Mouse (Mus musculus) intestine, embryonic 16.5 days (tissue): ENCODE results near the gene Mvp. TPM values are rescaled to one million over a fixed set of nuclear protein-coding genes. Genes with fewer than 3 reads are reported as not detected.

Experiments
- ATAC-seq: fragments of 200-750 bp; cut with Nextera tagmentation; 2 replicates; pipeline ENCODE4 v1.8.0; 2017; ENCODE audit warnings: moderate TSS enrichment, moderate library complexity
- H3K27ac ChIP-seq: fragments of 300-500 bp; sonication (generic); 2 replicates; pipeline ENCODE4 v1.5.1; 2014; ENCODE audit warnings: mild to moderate bottlenecking, low read length
- H3K27me3 ChIP-seq: fragments of 300-500 bp; sonication (generic); replicated peaks from 2 replicates; pipeline ENCODE4 v1.6.1; 2014; ENCODE audit warnings: low read length, control low read depth, mixed read lengths; ENCODE audit not compliant: control insufficient read depth, insufficient read depth
- H3K36me3 ChIP-seq: fragments of 300-500 bp; sonication (generic); 2 replicates; pipeline ENCODE4 v1.6.1; 2014; ENCODE audit warnings: low read length, control low read depth; ENCODE audit not compliant: control insufficient read depth, insufficient read depth
- H3K4me1 ChIP-seq: fragments of 300-500 bp; sonication (generic); 2 replicates; pipeline ENCODE4 v1.6.1; 2014; ENCODE audit warnings: low read length, control low read depth, mixed read lengths; ENCODE audit not compliant: control insufficient read depth, insufficient read depth
- H3K4me2 ChIP-seq: fragments of 300-500 bp; sonication (generic); 2 replicates; pipeline ENCODE4 v1.6.1; 2014; ENCODE audit warnings: low read depth, low read length, control low read depth
- H3K4me3 ChIP-seq: fragments of 300-500 bp; sonication (generic); 2 replicates; pipeline ENCODE4 v1.5.1; 2014; ENCODE audit warnings: mild to moderate bottlenecking, low read length
- H3K9ac ChIP-seq: fragments of 300-500 bp; sonication (generic); 2 replicates; pipeline ENCODE4 v1.6.1; 2014; ENCODE audit warnings: low read depth, low read length
- H3K9me3 ChIP-seq: fragments of 300-500 bp; sonication (generic); 2 replicates; pipeline ENCODE4 v1.6.1; 2016; ENCODE audit warnings: low read length, control low read depth; ENCODE audit not compliant: control insufficient read depth
- WGBS: fragments of 180-500 bp; shearing (Covaris S2); extraction: QIAGEN DNeasy Blood & Tissue Kit; methylation state at CpG from one replicate; pipeline ENCODE4 v1.1.7; 2014; 5-methylcytosine and 5-hydroxymethylcytosine counted together
- polyA plus RNA-seq: library from polyadenylated mRNA; unstranded; fragments of >200 nt; fragmentation: Nextera tagmentation; extraction: Ambion mirVana; gene quantifications from 2 replicates; pipeline ENCODE4 v1.2.1, GENCODE M21; 2015

Mvp gene
- polyA plus RNA-seq, 1 experiment from 2014 or later: 73.7 TPM

DNA sequence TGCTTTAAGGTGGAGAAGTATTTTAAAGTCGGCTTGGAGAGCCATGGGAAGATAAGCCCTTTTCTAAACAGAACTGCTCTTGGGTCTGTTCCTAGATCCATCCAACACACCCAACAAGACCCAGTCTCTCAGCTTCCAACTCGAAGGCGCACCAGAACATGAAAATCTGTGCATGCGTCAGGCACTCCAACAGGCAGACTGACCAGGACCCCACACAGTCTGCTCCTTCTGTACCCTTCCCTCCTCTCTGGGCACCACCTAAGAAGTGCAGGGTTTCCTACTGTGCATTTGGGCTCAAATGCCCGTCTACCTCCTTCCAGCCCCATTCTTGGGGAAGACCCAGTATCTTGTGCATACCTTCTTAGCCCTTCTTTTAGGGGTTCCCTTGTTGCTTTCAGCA lies 6.1 kb upstream of the Mvp start:
- peak overlapping the region; percentile 71 for H3K9ac ChIP-seq
- peaks cover 7% of the 10 kb centered on the region for H3K36me3 ChIP-seq
- ATAC-seq: no peak
- H3K4me3 ChIP-seq: peak overlapping the region; percentile 53
- no peaks in the 10 kb centered on the region for H3K27me3 ChIP-seq
- no peaks in the 10 kb centered on the region for H3K9me3 ChIP-seq
- peak overlapping the region; percentile 68 for H3K27ac ChIP-seq
- 31% methylated on average over 5 of the region's 5 CpGs for WGBS
- H3K4me2 ChIP-seq: peak overlapping the region; percentile 83
- H3K4me1 ChIP-seq: peaks cover 72% of the 10 kb centered on the region

DNA sequence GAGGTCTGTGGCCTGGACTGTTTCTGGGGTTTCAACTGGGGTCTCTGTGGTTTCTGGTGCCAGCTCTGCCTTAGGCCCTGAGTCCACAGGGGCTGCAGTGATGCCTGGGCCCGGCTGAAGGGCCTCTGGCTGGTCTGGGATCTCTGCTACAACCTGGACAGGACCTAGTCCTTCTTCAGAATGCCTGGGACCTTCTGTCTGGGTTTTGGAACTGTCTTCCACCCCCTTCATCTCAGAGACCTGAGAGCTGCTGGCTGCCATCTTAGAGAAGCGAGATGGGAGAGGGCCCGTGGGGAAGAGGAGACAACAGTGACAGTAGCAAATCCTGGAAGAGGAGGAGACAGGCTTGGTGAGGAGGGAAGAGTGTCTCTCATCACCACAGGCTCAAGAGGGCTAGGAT lies 5.6 kb upstream of the Mvp start:
- no peaks in the 10 kb centered on the region for H3K9me3 ChIP-seq
- peak overlapping the region; percentile 53 for H3K4me3 ChIP-seq
- H3K4me1 ChIP-seq: peaks cover 77% of the 10 kb centered on the region
- H3K36me3 ChIP-seq: peaks cover 11% of the 10 kb centered on the region
- peak overlapping the region; percentile 68 for H3K27ac ChIP-seq
- no peak for ATAC-seq
- peak overlapping the region; percentile 71 for H3K9ac ChIP-seq
- peak overlapping the region; percentile 83 for H3K4me2 ChIP-seq
- 66% methylated on average over 3 of the region's 3 CpGs for WGBS
- H3K27me3 ChIP-seq: no peaks in the 10 kb centered on the region

GRCm38 (mm10) chr7:127019306-127019960 lies 5.0 kb upstream of the Mvp start:
- Histone ChIP-seq H3K27ac (no peak overlapping the region; the same call in 1 of the 2 replicates), H3K36me3 (peaks cover 13% of the 10 kb centered on the region), H3K27me3 (no peaks in the 10 kb centered on the region), H3K9me3 (no peaks in the 10 kb centered on the region), H3K9ac (peak overlapping the region; percentile 71), H3K4me1 (peaks cover 80% of the 10 kb centered on the region), H3K4me2 (peak overlapping the region; percentile 83), H3K4me3 (no peak overlapping the region)
- WGBS: 80% methylated on average over 14 of the region's 14 CpGs
- no peak for ATAC-seq

DNA sequence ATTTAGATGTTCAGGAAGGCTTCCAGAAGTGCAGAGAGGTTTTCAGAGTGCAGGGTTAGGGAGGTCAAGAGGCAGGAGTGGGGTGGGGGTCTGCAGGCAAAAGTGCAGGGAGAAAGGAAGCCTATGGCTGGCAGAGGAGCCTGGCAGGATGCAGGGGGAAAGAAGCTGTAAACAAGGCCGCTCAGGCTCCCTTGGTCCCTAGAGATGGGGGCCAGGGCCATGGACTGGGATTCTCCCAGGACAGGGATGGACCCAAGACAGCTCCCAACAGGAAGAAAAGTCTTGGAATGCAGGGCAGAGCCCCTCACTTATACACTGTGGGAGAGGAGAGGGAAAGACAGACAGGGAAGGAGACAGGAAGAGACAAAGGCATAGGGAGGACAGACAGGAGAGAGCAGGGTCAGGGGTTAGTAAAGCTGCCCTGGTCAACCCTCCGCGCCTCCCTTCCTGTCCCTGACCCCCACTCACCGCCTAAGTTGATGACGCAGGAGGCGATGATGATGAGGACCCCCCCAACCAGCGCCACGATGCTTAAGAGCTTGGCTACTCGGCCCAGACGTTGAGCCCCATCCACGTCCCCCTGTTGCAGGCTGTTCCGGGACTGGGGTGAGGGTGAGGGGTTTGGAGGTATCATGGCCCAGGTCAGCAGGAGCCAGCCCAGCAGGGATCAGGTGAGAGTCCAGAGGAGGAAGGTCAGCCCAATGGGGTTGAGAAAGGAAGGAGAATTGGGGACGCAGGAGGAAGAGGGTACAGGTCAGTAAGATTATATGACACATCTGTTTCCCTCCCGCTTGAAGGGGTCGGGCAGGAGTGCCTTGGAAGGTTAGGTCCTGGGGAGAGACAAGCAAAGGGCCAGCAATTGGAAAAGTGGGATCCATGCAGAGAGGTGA lies 4.2 kb upstream of the Mvp start:
- H3K36me3 ChIP-seq: peaks cover 13% of the 10 kb centered on the region
- peak overlapping the region; percentile 9; the same call in 1 of the 2 replicates for H3K9ac ChIP-seq
- H3K4me1 ChIP-seq: peaks cover 72% of the 10 kb centered on the region
- H3K4me2 ChIP-seq: 0 out of 2 replicates have a peak overlapping the region, but pooled peaks have one; percentile 83
- H3K9me3 ChIP-seq: no peaks in the 10 kb centered on the region
- WGBS: 66% methylated on average over 15 of the region's 15 CpGs
- no peak for ATAC-seq
- peak overlapping the region; percentile 65 for H3K27ac ChIP-seq
- no peak overlapping the region for H3K4me3 ChIP-seq
- H3K27me3 ChIP-seq: no peaks in the 10 kb centered on the region

GRCm38 (mm10) chr7:127017950-127018345 lies 3.5 kb upstream of the Mvp start:
- Histone ChIP-seq H3K9ac (0 out of 2 replicates have a peak overlapping the region, but pooled peaks have one; percentile 42), H3K27ac (peak overlapping the region; percentile 65), H3K9me3 (no peaks in the 10 kb centered on the region), H3K27me3 (no peaks in the 10 kb centered on the region), H3K36me3 (peaks cover 8% of the 10 kb centered on the region; the same call in 1 of the 2 replicates), H3K4me3 (no peak overlapping the region), H3K4me1 (peaks cover 65% of the 10 kb centered on the region), H3K4me2 (no peak overlapping the region)
- 38% methylated on average over 6 of the region's 6 CpGs for WGBS
- ATAC-seq: no peak

DNA sequence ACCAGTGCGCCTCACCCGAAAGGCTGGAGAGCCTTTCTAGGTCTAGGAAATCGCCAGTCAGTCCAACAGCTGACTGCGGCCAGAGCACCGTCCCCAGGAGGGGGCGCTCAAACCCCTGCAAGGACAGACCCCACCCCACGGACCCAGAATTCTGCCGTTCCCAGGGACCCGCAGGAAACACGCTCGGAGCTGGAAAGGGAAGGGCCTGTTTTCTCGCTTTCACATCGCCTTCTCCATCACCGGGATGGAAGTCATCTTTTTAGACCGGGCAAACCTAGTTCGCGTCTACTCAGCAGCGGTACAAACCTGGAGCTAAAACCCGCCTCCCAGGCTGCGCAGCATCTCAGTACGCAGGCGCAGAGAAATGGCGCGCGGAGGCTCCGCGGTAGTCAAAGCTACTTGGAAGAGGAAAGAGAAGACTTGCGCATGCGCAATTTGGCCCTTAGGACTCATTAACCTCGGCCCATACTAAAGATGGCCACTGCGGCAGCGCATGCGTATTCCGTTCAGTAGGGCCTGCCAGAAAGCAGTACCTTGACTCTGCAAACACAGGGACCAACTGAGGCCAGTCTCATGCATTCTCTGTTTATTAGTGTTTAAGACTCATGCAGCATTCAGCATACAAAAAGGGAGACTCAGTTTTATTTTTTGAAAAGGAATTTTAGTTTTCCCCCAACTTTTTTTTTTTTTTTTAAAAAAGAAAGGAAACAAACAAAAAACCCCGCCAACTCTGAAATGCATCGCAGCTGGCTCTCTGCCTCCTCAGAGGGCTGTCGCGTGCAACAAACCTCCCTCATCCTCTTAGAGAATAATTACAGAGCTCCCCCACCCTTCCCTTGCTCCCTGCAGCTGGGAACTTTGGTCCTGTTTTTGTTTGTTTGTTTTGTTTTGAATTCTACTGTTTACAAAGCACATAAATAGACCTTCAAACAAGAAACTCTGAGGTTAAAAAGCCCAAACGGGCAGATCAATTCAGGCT lies 2.8 kb upstream of the Mvp start, which contains the start of gene Pagr1a:
Gene Pagr1a (minus strand): TSS at position 382 of the 979 bp plus-strand sequence.
- H3K4me3 ChIP-seq: peak within 1 kb of the TSS; percentile 66
- H3K27ac ChIP-seq: peak within 1 kb of the TSS; percentile 92
- peaks cover 8% of the 10 kb centered on the region; the same call in 1 of the 2 replicates for H3K36me3 ChIP-seq
- peaks cover 58% of the 10 kb centered on the region for H3K4me1 ChIP-seq
- H3K4me2 ChIP-seq: peak within 1 kb of the TSS; percentile 55
- H3K9me3 ChIP-seq: no peaks in the 10 kb centered on the region
- H3K27me3 ChIP-seq: no peaks in the 10 kb centered on the region
- WGBS: 2% methylated on average over 39 of the region's 39 CpGs
- H3K9ac ChIP-seq: peak within 1 kb of the TSS; percentile 83
- peak; percentile 82 for ATAC-seq

DNA sequence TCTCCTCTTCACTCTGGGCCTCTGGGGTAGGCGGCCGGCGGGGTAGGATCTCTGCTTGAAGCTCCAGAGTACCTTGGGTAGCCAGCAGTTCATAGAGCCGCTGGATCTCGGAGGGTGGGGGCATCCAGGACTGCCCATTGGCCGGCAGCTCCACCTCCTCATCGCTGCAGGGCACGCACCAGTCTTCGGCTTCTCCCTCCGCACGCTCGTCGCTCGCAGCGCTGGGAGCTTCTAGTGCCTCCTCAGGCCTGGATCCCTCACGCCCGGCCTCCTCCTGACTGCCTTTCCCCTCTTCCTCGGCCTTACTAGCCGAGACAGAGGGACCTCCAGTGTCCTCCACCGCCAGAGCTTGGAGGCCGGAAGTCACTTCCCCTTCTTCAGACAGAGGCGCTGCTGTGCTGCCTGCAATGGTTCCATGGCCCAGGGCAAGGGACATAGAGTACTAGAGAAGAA lies 2.1 kb upstream of the Mvp start:
- peak overlapping the region; percentile 92 for H3K27ac ChIP-seq
- H3K4me1 ChIP-seq: peaks cover 54% of the 10 kb centered on the region
- H3K27me3 ChIP-seq: no peaks in the 10 kb centered on the region
- H3K4me2 ChIP-seq: peak overlapping the region; percentile 55
- peak overlapping the region; percentile 83 for H3K9ac ChIP-seq
- under 1% methylated on average over 22 of the region's 22 CpGs for WGBS
- peaks cover 8% of the 10 kb centered on the region; the same call in 1 of the 2 replicates for H3K36me3 ChIP-seq
- no peaks in the 10 kb centered on the region for H3K9me3 ChIP-seq
- H3K4me3 ChIP-seq: peak overlapping the region; percentile 66
- peak; percentile 57 for ATAC-seq

DNA sequence TGATC lies 1.9 kb upstream of the Mvp start, which contains the start of gene Pagr1b:
Gene Pagr1b (minus strand): TSS at position 4 of the 5 bp plus-strand sequence.
- Histone ChIP-seq H3K4me2 (peak within 1 kb of the TSS; percentile 55), H3K27me3 (no peaks in the 10 kb centered on the region), H3K4me3 (peak within 1 kb of the TSS; percentile 66), H3K9me3 (no peaks in the 10 kb centered on the region), H3K27ac (peak within 1 kb of the TSS; percentile 92), H3K4me1 (peaks cover 53% of the 10 kb centered on the region), H3K9ac (peak within 1 kb of the TSS; percentile 83), H3K36me3 (peaks cover 8% of the 10 kb centered on the region; the same call in 1 of the 2 replicates)
- ATAC-seq: no peak

GRCm38 (mm10) chr7:127016081-127016480 lies 1.7 kb upstream of the Mvp start:
- H3K9ac ChIP-seq: peak overlapping the region; percentile 83
- H3K4me2 ChIP-seq: peak overlapping the region; percentile 55
- H3K9me3 ChIP-seq: no peaks in the 10 kb centered on the region
- peak overlapping the region; percentile 66 for H3K4me3 ChIP-seq
- H3K36me3 ChIP-seq: peaks cover 8% of the 10 kb centered on the region; the same call in 1 of the 2 replicates
- ATAC-seq: peak; percentile 32
- H3K4me1 ChIP-seq: peaks cover 52% of the 10 kb centered on the region
- peak overlapping the region; percentile 92 for H3K27ac ChIP-seq
- no peaks in the 10 kb centered on the region for H3K27me3 ChIP-seq
- under 1% methylated on average over 10 of the region's 10 CpGs for WGBS
